ENCODE assay signal across 36 mouse cellular contexts in genomic region chr5:99068391-99068790, GRCm38 (mm10). TPM values are rescaled to one million over a fixed set of nuclear protein-coding genes. Genes with fewer than 3 reads are reported as not detected.
"Had no signal": no experiment of that assay in that cellular context is flagged by ENCODE, and none has a peak within 500 bp of the region (broad histone marks: within the 10 kb centered on the region; RNA-seq: fewer than 3 reads in every experiment).

No protein-coding gene starts in this region.

- H3K36me3 ChIP-seq: heart, embryonic 10.5 days; heart, embryonic 12.5 days; heart, embryonic 13.5 days; heart, embryonic 15.5 days; hindbrain, embryonic 10.5 days; hindbrain, embryonic 12.5 days; hindbrain, embryonic 13.5 days; hindbrain, embryonic 15.5 days; intestine, embryonic 15.5 days; kidney, embryonic 15.5 days had no signal

- H3K9me3 ChIP-seq: heart, embryonic 10.5 days; heart, embryonic 12.5 days; heart, embryonic 13.5 days; heart, embryonic 15.5 days; hindbrain, embryonic 10.5 days; hindbrain, embryonic 12.5 days; hindbrain, embryonic 13.5 days; hindbrain, embryonic 15.5 days; intestine, embryonic 15.5 days; kidney, embryonic 15.5 days had no signal

- H3K4me1 ChIP-seq: heart, embryonic 10.5 days; heart, embryonic 12.5 days; heart, embryonic 13.5 days; heart, embryonic 15.5 days; hindbrain, embryonic 10.5 days; hindbrain, embryonic 12.5 days; hindbrain, embryonic 13.5 days; hindbrain, embryonic 15.5 days; intestine, embryonic 15.5 days; kidney, embryonic 15.5 days had no signal

- ATAC-seq: hindbrain, embryonic 16.5 days; hindbrain, postnatal 0 days; inflammation-experienced regulatory T-cells, adult 6 months; intestine, embryonic 15.5 days; intestine, embryonic 16.5 days; intestine, postnatal 0 days had no signal

- H3K9ac ChIP-seq: heart, embryonic 12.5 days; heart, embryonic 13.5 days; heart, embryonic 15.5 days; hindbrain, embryonic 12.5 days; hindbrain, embryonic 13.5 days; hindbrain, embryonic 14.5 days; hindbrain, embryonic 15.5 days; intestine, embryonic 15.5 days; kidney, embryonic 15.5 days had no signal

- H3K27me3 ChIP-seq: heart, embryonic 12.5 days; heart, embryonic 13.5 days; heart, embryonic 15.5 days; hindbrain, embryonic 12.5 days; hindbrain, embryonic 13.5 days; hindbrain, embryonic 15.5 days; intestine, embryonic 15.5 days; kidney, embryonic 15.5 days had no signal

- DNase-seq: heart, adult 18-20 months; heart, adult 2 months; heart, postnatal 10 days; heart, postnatal 14 days; heart, postnatal 36 days; heart, postnatal 4 days; kidney, adult 11 months; kidney, adult 18-20 months; kidney, adult 2 months; kidney, adult 8-10 months; kidney, adult 9 months; kidney, postnatal 10 days; kidney, postnatal 14 days; kidney, postnatal 25 days; kidney, postnatal 36 days; kidney, postnatal 4 days; layer of hippocampus, adult 9-11 months had no signal

- H3K4me3 ChIP-seq: heart, adult 2 months; heart, embryonic 10.5 days; heart, embryonic 12.5 days; heart, embryonic 13.5 days; heart, embryonic 15.5 days; hindbrain, embryonic 10.5 days; hindbrain, embryonic 12.5 days; hindbrain, embryonic 13.5 days; hindbrain, embryonic 15.5 days; intestine, embryonic 15.5 days; kidney, embryonic 15.5 days; layer of hippocampus, adult 2 months had no signal

- H3K4me2 ChIP-seq: heart, embryonic 11.5 days; heart, embryonic 12.5 days; heart, embryonic 13.5 days; heart, embryonic 15.5 days; hindbrain, embryonic 12.5 days; hindbrain, embryonic 13.5 days; hindbrain, embryonic 14.5 days; hindbrain, embryonic 15.5 days; intestine, embryonic 15.5 days; kidney, embryonic 15.5 days had no signal

- H3K27ac ChIP-seq: heart, adult 2 months; heart, embryonic 10.5 days; heart, embryonic 13.5 days; heart, embryonic 15.5 days; hindbrain, embryonic 10.5 days; hindbrain, embryonic 12.5 days; hindbrain, embryonic 13.5 days; hindbrain, embryonic 14.5 days; hindbrain, embryonic 15.5 days; hindbrain, postnatal 0 days; intestine, embryonic 15.5 days; kidney, embryonic 15.5 days; kidney, postnatal 0 days; layer of hippocampus, adult 2 months had no signal

RNA-seq across cellular contexts. Expression of gene Prkg2, which starts 31.2 kb away (rescaled TPM):
- polyA plus RNA-seq: inflammation-experienced regulatory T-cells, adult 6 months had no signal
